Mouse (Mus musculus): ENCODE data around the gene D630045J12Rik.

- no peak for TF ChIP-seq CTCF (IDR thresholded peaks at IDR 0.05; ENCODE audit: extremely low read depth, insufficient read depth, insufficient read length, insufficient replicate concordance)
- TF ChIP-seq POLR2A (IDR thresholded peaks at IDR 0.05; ENCODE audit: low read depth, low read length), result no peak
Measured at GRCm38 (mm10) chr6:38087242-38088026, 166.4 kb downstream of the D630045J12Rik start.

Data from spleen, adult 2 months (tissue).